Mouse (Mus musculus) adrenal gland, adult 2 months (tissue): ENCODE data around the gene P2rx2. TPM values are rescaled to one million over a fixed set of nuclear protein-coding genes. Genes with fewer than 3 reads are reported as not detected.

Experiments used
- DNase-seq: peaks from one replicate; pipeline ENCODE4 v3.0.0; 2021
- polyA plus RNA-seq: library from polyadenylated mRNA; depleted of rRNA; stranded (reverse); fragments of >200 nt; gene quantifications from 2 replicates; pipeline ENCODE4 v1.2.3, GENCODE M21; 2012; rRNA removed
- total RNA-seq, 2 experiments: library from RNA; stranded (reverse); gene quantifications; 2 replicates each; pipeline ENCODE4 v1.2.3; 2021

The P2rx2 gene
- total and polyA plus RNA-seq, 3 experiments, result 0.18 to 0.38 (median 0.23) TPM

DNA sequence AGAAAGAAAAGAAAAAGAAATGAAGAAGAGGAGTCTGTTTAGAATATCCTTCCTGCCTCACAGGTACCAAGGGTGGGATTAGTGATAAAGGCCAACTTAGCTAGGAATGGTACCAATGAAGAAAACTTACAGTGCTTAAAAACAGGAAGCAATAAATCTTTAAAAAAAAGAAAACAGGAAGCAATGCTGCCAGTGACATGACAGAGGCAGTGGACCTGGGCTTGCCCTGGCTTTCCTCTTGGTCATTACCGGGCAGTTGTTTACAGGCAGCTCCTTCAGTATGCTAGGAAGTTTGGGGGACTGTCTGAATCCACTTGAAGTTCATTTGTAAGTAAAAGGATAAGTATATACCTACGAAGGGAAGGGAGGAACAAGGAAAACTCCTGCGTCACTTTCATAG, 12.5 kb downstream of the P2rx2 start:
- DNase-seq, result no peak

DNA sequence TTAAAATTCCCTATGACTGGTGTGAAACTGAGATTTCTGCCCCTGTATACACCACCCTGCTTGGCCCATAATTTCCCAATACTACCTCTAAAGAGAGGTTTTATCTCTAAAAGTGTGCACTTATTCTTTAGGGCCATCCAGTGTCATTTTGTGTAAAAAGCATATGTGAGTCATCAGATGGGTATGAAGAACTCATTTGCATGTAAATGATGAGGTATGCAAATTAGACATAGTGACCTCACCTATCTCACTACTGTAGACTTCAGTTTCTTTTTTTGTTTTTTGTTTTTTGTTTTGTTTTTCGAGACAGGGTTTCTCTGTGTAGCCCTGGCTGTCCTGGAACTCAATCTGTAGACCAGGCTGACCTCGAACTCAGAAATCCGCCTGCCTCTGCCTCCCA, 29.9 kb downstream of the P2rx2 start:
- no peak for DNase-seq

DNA sequence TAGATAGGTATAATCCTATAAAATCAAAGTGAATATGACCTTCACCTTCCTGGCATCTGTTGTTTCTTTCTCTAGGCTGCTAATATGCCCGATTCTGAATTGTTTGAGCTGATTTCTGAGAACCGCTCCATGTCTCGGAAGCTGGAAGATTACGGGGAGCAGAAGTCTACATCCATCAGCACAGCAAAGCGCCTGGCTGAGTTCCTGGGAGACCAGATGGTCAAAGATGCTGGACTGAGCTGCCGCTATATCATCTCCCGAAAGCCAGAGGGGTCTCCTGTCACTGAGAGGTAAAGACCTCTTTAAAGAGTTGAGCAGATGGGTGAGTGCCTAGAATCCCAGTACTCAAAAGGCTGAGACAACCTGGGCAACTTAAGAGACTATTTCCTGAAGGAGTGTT, 34.2 kb downstream of the P2rx2 start:
- DNase-seq, result no peak

DNA sequence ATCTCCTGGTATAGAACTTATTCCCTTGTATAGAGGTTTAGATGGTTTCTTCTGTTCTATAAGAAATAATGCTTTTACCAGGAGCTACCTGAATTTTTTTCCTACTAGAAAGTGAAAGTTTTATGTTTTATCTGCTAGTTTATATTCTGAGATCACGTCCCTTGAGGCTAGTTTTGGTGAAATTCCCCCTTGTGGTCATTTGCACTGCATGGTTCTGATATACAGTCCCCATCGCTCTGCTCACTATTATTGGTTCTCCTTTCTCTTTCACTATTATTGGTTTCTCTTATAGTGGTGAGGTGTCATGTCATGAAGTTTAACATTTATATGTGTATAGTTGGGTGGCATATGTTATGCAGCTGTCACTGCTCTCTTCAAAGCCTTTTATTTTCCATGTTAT, 42.4 kb downstream of the P2rx2 start:
- DNase-seq, result no peak

DNA sequence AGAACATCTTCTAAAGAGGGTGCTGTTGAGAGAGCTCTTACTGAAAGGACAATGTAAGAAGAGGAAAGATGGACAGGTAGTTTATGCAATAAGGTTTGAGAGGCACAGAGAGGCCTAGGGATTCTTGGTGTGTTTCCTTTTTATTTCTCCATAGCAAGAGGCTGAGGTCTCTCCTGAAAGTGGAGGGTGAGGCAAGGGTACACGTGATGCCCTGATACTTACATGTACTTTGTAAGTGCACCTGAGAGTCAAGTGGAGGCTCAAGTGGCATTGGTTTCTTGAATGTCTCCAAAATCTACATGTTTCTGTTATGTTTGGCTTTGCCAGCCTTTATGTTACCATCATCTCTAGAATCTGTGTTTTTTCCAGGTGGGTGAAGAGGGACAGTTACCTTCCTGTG, 46.4 kb downstream of the P2rx2 start:
- DNase-seq, result no peak

DNA sequence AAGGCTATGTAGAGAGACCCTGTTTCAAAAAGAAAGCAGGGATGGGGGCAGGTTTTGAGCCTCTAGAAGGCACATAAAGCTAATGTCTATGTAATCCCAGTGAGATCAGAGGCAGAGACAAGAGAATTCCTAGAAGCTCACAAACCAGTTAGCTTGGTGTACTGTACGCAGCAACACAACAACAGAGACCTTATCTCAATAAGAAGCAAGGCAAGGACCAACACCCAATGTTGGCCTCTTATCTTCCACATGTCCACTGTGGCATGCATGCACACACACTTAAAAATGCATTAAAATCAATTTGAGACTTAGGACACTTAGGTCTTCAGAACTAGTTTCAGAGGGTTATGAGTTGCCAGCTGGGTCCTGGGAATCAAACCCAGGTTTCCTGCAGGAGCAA, 51.4 kb downstream of the P2rx2 start:
- no peak for DNase-seq

Other genes with a start within 250 kb of the P2rx2 start
- gene Gm35315, start 248.8 kb downstream of the P2rx2 start, total RNA-seq, result under 1 TPM; 0.14 to 0.66 TPM
- not detected in 2 replicates for gene Gm35315, start 248.8 kb downstream of the P2rx2 start, polyA plus RNA-seq
- gene Plcxd1, start 243.2 kb downstream of the P2rx2 start, total RNA-seq, result under 1 TPM; 0.09 to 0.10 TPM
- gene Plcxd1, start 243.2 kb downstream of the P2rx2 start, polyA plus RNA-seq, result 0.02 and 0.19 TPM in 2 replicates
- gene Gtpbp6, start 235.0 kb downstream of the P2rx2 start, total RNA-seq, result 10 to 100 TPM; 57.4 to 61.6 TPM
- gene Gtpbp6, start 235.0 kb downstream of the P2rx2 start, polyA plus RNA-seq, result 115 and 125 TPM in 2 replicates
- gene Zfp605, start 233.1 kb downstream of the P2rx2 start, total RNA-seq, result 1 to 10 TPM; 5.7 to 6.5 TPM
- gene Zfp605, start 233.1 kb downstream of the P2rx2 start, polyA plus RNA-seq, result 0.04 TPM in 2 replicates
- gene Chfr, start 207.4 kb downstream of the P2rx2 start, total RNA-seq, result 10 to 100 TPM; 21.5 to 30.0 TPM
- 55.5 and 55.8 TPM in 2 replicates for gene Chfr, start 207.4 kb downstream of the P2rx2 start, polyA plus RNA-seq
- 10 to 100 TPM; 34.4 to 37.0 TPM for gene Golga3, start 166.5 kb downstream of the P2rx2 start, total RNA-seq
- 4.5 and 6.1 TPM in 2 replicates for gene Golga3, start 166.5 kb downstream of the P2rx2 start, polyA plus RNA-seq
- 10 to 100 TPM; 39.3 to 46.5 TPM for gene Ankle2, start 112.2 kb downstream of the P2rx2 start, total RNA-seq
- 7.5 and 8.7 TPM in 2 replicates for gene Ankle2, start 112.2 kb downstream of the P2rx2 start, polyA plus RNA-seq
- gene Pgam5, start 73.3 kb downstream of the P2rx2 start, total RNA-seq, result 10 to 100 TPM; 46.6 to 58.5 TPM
- gene Pgam5, start 73.3 kb downstream of the P2rx2 start, polyA plus RNA-seq, result 23.5 and 25.7 TPM in 2 replicates
- gene Pxmp2, start 57.0 kb downstream of the P2rx2 start, total RNA-seq, result 10 to 100 TPM; 12.2 to 19.2 TPM
- gene Pxmp2, start 57.0 kb downstream of the P2rx2 start, polyA plus RNA-seq, result 10.4 and 18.1 TPM in 2 replicates
- 1 to 10 TPM; 1.5 to 1.6 TPM for gene Pole, start 56.9 kb downstream of the P2rx2 start, total RNA-seq
- 1.1 and 1.2 TPM in 2 replicates for gene Pole, start 56.9 kb downstream of the P2rx2 start, polyA plus RNA-seq
- gene Lrcol1, start 1.5 kb upstream of the P2rx2 start, total RNA-seq, result not detected
- not detected in 2 replicates for gene Lrcol1, start 1.5 kb upstream of the P2rx2 start, polyA plus RNA-seq
- 10 to 100 TPM; 56.7 to 67.2 TPM for gene Fbrsl1, start 105.3 kb upstream of the P2rx2 start, total RNA-seq
- gene Fbrsl1, start 105.3 kb upstream of the P2rx2 start, polyA plus RNA-seq, result 267 and 295 TPM in 2 replicates
- gene Galnt9, start 201.1 kb upstream of the P2rx2 start, total RNA-seq, result under 1 TPM in 1 of 2 experiments, not detected in 1; 0.14 TPM
- 0.25 and 0.41 TPM in 2 replicates for gene Galnt9, start 201.1 kb upstream of the P2rx2 start, polyA plus RNA-seq